Mouse (Mus musculus) E14TG2a.4 (cell line): ENCODE results near the gene Vmp1.

Experiments used
- CTCF ChIP-seq: conservative IDR thresholded peaks from 2 replicates; pipeline ENCODE4 v1.5.1; 2014; ENCODE audit warnings: low read length
- POU5F1 ChIP-seq: IDR thresholded peaks from 2 replicates; pipeline ENCODE4 v1.6.1; 2014; ENCODE audit warnings: low read length, borderline replicate concordance

DNA sequence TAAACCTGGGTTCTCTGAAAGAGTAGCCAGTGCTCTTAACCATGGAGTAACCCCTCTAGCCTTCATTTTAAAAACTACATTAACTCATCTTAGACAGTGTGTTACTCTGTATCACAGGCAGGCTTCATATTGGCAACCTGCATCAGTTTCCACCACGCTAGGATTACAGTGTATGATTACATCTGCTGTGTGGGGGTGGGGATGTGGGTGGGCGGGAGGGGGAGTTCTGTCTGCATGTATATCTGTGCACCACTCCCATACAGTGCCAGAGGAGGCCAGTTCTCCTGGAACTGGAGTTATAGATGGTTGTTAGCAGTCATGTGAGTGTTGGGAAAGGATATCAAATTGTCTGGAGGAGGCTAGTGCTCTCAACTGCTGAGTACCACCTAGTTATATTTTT lies 55.2 kb downstream of the Vmp1 start:
- TF ChIP-seq CTCF = no peak
- TF ChIP-seq POU5F1 = no peak
